In the genomic region with DNA sequence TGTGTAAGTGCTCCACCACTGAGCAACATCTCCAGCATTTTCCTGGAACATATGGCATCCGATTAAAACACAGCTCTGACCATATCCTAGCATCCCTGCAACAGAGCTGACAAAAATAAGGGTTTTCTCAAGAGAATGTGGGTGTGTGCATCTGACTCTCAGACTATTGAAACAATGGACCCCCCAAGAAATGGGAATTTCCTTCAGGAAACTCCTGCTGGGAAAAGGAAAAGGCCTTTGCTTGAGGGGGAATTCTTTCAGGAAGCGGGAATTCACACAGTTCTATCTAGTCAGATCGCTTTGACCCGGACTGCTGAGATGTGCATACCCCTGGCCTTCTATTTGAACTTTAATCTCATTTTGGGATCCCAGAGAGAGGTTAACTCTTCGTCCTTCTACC, we compare ENCODE assay signal across 9 mouse cellular contexts. TPM values are rescaled to one million over a fixed set of nuclear protein-coding genes. Genes with fewer than 3 reads are reported as not detected.
DNase-seq lines count a peak whose midpoint lies in the region; ATAC-seq and TF ChIP-seq lines count a peak whose summit lies in the region.
"Had no signal": no experiment of that assay in that cellular context is flagged by ENCODE, and none has a peak within 500 bp of the region (broad histone marks: within the 10 kb centered on the region; RNA-seq: fewer than 3 reads in every experiment).

No protein-coding gene starts in this region.

- TF ChIP-seq CTCF in lung, embryonic 14.5 days (IDR thresholded peaks at IDR 0.05; ENCODE audit: low read depth) = no peak
- TF ChIP-seq CTCF in small intestine, adult 2 months (IDR thresholded peaks at IDR 0.05; ENCODE audit: extremely low read depth, insufficient read length, insufficient replicate concordance, low read depth, low read length) = no peak

- DNase-seq in lung, embryonic 14.5 days = no peak
- no peak for DNase-seq in lung, postnatal 10 days
- no peak for DNase-seq in forebrain, embryonic 10.5 days (ENCODE audit: extremely low spot score, low spot score)
- DNase-seq in limb, embryonic 11.5 days (ENCODE audit: low spot score) = no peak
- no peak for DNase-seq in spleen, adult 12 weeks (ENCODE audit: low spot score)
- no peak for DNase-seq in gastrocnemius, postnatal 14 days
- DNase-seq: right cerebral cortex, adult 18-20 months had no signal

- no peaks in the 10 kb centered on the region for H3K9me3 ChIP-seq in lung, embryonic 14.5 days (ENCODE audit: low read depth, low read length)
- no peaks in the 10 kb centered on the region for H3K9me3 ChIP-seq in forebrain, embryonic 10.5 days
- H3K9me3 ChIP-seq in limb, embryonic 11.5 days (ENCODE audit: control insufficient read depth, low read length) = no peaks in the 10 kb centered on the region

- no peak for ATAC-seq in lung, embryonic 14.5 days (ENCODE audit: insufficient read depth)
- ATAC-seq in limb, embryonic 11.5 days (ENCODE audit: insufficient number of reproducible peaks, low FRiP score, low TSS enrichment, low read depth) = no peak
- ATAC-seq in inflammation-experienced regulatory T-cells, adult 6 months = no peak

- intact Hi-C loops in gastrocnemius, postnatal 14 days (cut with DNase I; ENCODE audit: low total_unique reads) = no loop called here

- 17% methylated on average over 5 of the region's 5 CpGs for WGBS in lung, embryonic 14.5 days
- WGBS in forebrain, embryonic 10.5 days = 19% methylated on average over 5 of the region's 5 CpGs
- 19% methylated on average over 5 of the region's 5 CpGs for WGBS in limb, embryonic 11.5 days
- 54% methylated on average over 5 of the region's 5 CpGs for WGBS in small intestine, adult 2 months

- H3K27me3 ChIP-seq in lung, embryonic 14.5 days (ENCODE audit: insufficient read depth, low read length) = no peaks in the 10 kb centered on the region
- H3K27me3 ChIP-seq in forebrain, embryonic 10.5 days (ENCODE audit: poor library complexity, severe bottlenecking) = peaks cover 7% of the 10 kb centered on the region
- no peaks in the 10 kb centered on the region for H3K27me3 ChIP-seq in limb, embryonic 11.5 days (ENCODE audit: control insufficient read depth, insufficient read depth, low read length)
- no peaks in the 10 kb centered on the region for H3K27me3 ChIP-seq in small intestine, adult 2 months (ENCODE audit: control insufficient read depth, insufficient read depth, low read length)

- no peak overlapping the region for H3K27ac ChIP-seq in lung, embryonic 14.5 days (ENCODE audit: low read depth)
- H3K27ac ChIP-seq in forebrain, embryonic 10.5 days = peak overlapping the region; percentile 99; the same call in 1 of the 2 replicates
- H3K27ac ChIP-seq in limb, embryonic 11.5 days (replicated peaks; ENCODE audit: low read depth, low read length) = no peak overlapping the region
- peak overlapping the region; percentile 96 for H3K27ac ChIP-seq in small intestine, adult 2 months (ENCODE audit: insufficient read depth, low read depth, low read length)

- no peaks in the 10 kb centered on the region for H3K36me3 ChIP-seq in lung, embryonic 14.5 days (ENCODE audit: insufficient read depth)
- peaks cover 14% of the 10 kb centered on the region; the same call in 1 of the 2 replicates for H3K36me3 ChIP-seq in forebrain, embryonic 10.5 days (replicated peaks)
- H3K36me3 ChIP-seq in limb, embryonic 11.5 days (ENCODE audit: control insufficient read depth, insufficient read depth, low read length) = no peaks in the 10 kb centered on the region
- 0 out of 2 replicates have a peak, but pooled peaks cover 2% of the 10 kb centered on the region for H3K36me3 ChIP-seq in small intestine, adult 2 months (ENCODE audit: control insufficient read depth, insufficient read depth, low read length)

- H3K9ac ChIP-seq in lung, embryonic 14.5 days = peak overlapping the region; percentile 81; the same call in 1 of the 2 replicates
- H3K9ac ChIP-seq in limb, embryonic 11.5 days (ENCODE audit: low read length) = no peak overlapping the region

- H3K4me1 ChIP-seq in lung, embryonic 14.5 days (ENCODE audit: insufficient read depth) = peaks cover 13% of the 10 kb centered on the region
- H3K4me1 ChIP-seq in forebrain, embryonic 10.5 days = peaks cover 45% of the 10 kb centered on the region
- H3K4me1 ChIP-seq in limb, embryonic 11.5 days (ENCODE audit: control insufficient read depth, insufficient read depth, low read length) = no peaks in the 10 kb centered on the region; the same call in 1 of the 2 replicates
- peaks cover 9% of the 10 kb centered on the region; the same call in 1 of the 2 replicates for H3K4me1 ChIP-seq in small intestine, adult 2 months (ENCODE audit: control insufficient read depth, insufficient read depth, insufficient read length, low read length)

- no peak for TF ChIP-seq POLR2A in small intestine, adult 2 months (IDR thresholded peaks at IDR 0.05; ENCODE audit: low read depth, low read length)

- peak overlapping the region; percentile 88; the same call in 1 of the 2 replicates for H3K4me3 ChIP-seq in lung, embryonic 14.5 days (ENCODE audit: low read depth, low read length)
- H3K4me3 ChIP-seq in forebrain, embryonic 10.5 days = peak overlapping the region; percentile 94
- H3K4me3 ChIP-seq in limb, embryonic 11.5 days (ENCODE audit: low read depth, low read length) = no peak overlapping the region
- H3K4me3 ChIP-seq in small intestine, adult 2 months (ENCODE audit: low read depth, low read length) = no peak overlapping the region; the same call in 1 of the 2 replicates

- H3K4me2 ChIP-seq in lung, embryonic 14.5 days = peak overlapping the region; percentile 88
- H3K4me2 ChIP-seq in limb, embryonic 11.5 days (ENCODE audit: low read depth, severe bottlenecking) = peak overlapping the region; percentile 70

RNA-seq across cellular contexts. Expression of gene Noct, which starts 0.7 kb away (rescaled TPM):
- polyA plus RNA-seq in lung, embryonic 14.5 days (2014; fragmentation: Nextera tagmentation; extraction: Ambion mirVana) = 7.6 and 8.9 TPM in 2 replicates
- polyA plus RNA-seq in forebrain, embryonic 10.5 days (2016; fragmentation: Nextera tagmentation; extraction: Ambion mirVana) = 11.2 and 11.3 TPM in 2 replicates
- polyA plus RNA-seq in limb, embryonic 11.5 days (2014; fragmentation: Nextera tagmentation; extraction: Ambion mirVana) = 14.0 and 14.1 TPM in 2 replicates
- 19.2 and 56.2 TPM in 2 replicates for polyA plus RNA-seq in small intestine, adult 2 months (2012; rRNA removed)
- polyA plus RNA-seq in inflammation-experienced regulatory T-cells, adult 6 months (2017; shearing (Covaris generic)) = 1 to 10 TPM; 2.2 to 4.3 (median 3.5) TPM
- total RNA-seq in gastrocnemius, postnatal 14 days (2021) = 10 to 100 TPM; 17.0 to 35.4 TPM

Comparison
In these comparisons a context has a peak if more than half of its experiments do, and no peak if none do; other contexts are left out.
1. H3K27ac ChIP-seq: peak in forebrain, embryonic 10.5 days (single experiment) and small intestine, adult 2 months (single experiment); none in lung, embryonic 14.5 days (single experiment) and limb, embryonic 11.5 days (single experiment).
2. H3K4me3 ChIP-seq: peak in lung, embryonic 14.5 days (single experiment) and forebrain, embryonic 10.5 days (single experiment); none in limb, embryonic 11.5 days (single experiment) and small intestine, adult 2 months (single experiment).